Mouse (Mus musculus) WW6 (cell line): ENCODE data around the gene She.
"Not testable (repeated sequence)": the region's sequence is repeated elsewhere in the genome, so short reads cannot be mapped to it uniquely, and the experiment has no call there.

ENCODE experiments used
- DNase-seq: peaks from one replicate; pipeline ENCODE4 v3.0.0-alpha.2; 2013; ENCODE audit warnings: low read depth, low spot score

She gene

GRCm38 (mm10) chr3:89862182-89862761 is 31.1 kb downstream of the She start:
- DNase-seq, result no peak

GRCm38 (mm10) chr3:89863276-89863675 is 32.1 kb downstream of the She start:
- DNase-seq, result not testable (repeated sequence)

GRCm38 (mm10) chr3:89863716-89864509 is 32.7 kb downstream of the She start:
- no peak for DNase-seq

DNA sequence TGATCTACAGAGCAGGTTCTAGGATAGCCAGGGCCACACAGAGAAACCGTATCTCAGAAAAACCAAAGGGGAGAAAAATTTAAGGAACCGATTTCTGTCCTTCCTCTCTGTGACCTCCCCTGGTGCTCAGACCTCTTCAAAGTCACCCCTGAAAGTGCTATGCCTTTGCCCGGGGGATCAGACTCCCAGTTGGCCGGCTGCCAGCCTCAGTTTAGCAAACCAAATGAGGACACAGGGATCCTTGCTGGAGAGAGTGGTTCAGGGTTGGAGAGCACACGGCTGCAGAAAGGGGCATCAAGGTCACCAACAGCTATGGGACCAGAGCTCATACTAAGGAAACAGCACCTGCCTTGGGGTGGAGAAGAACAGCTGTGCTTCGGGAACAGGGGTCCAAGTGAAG is 33.9 kb downstream of the She start:
- no peak for DNase-seq

GRCm38 (mm10) chr3:89865764-89866163 is 34.6 kb downstream of the She start:
- DNase-seq, result no peak

DNA sequence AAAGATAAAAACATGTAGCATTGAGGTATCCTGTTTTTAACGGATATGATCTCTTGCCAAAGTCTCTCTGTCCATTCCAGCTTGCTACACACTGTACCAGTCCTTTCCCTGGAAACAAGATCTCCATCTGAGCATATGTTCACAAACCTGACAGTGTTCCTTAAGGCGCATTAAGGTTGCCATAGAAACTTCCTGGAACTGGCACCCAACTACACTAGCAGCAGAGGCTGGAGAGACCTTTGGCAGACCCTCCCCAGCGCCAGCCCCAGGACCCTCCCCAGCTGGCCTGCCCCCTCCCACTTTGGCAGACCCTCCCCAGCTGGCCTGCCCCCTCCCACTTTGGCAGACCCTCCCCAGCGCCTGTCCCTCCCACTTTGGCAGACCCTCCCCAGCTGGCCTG is 36.5 kb downstream of the She start:
- DNase-seq, result no peak

GRCm38 (mm10) chr3:89868357-89868756 is 37.2 kb downstream of the She start:
- no peak for DNase-seq

- DNase-seq, result no peak
Measured at GRCm38 (mm10) chr3:89868956-89869355, 37.8 kb downstream of the She start.

GRCm38 (mm10) chr3:89869556-89869955 is 38.4 kb downstream of the She start:
- no peak for DNase-seq

GRCm38 (mm10) chr3:89870472-89871271 is 39.5 kb downstream of the She start:
- no peak for DNase-seq

DNA sequence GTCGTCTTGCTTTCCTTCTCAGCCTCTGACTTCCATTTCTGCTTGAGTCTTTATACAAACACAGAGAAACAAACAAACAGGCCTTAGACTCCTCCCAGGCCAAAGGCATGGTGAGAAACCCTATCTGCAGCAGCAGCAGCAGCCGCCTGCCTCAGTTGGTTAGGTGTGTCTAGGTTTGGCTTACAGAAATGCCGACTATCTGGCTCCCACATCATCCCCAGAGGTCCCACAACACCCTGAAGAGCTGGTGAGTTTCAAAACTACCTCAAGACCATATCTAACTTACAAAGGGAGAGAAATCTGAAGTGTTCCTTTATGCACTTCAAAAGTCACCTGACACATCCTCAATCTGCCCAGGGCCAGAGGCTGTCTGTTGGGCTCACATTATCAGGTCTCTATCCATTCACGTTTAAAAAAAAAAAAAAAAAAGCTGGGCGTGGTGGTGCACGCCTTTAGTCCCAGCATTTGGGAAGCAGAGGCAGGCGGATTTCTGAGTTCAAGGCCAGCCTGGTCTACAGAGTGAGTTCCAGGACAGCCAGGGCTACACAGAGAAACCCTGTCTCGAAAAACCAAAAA is 40.3 kb downstream of the She start:
- DNase-seq, result no peak

GRCm38 (mm10) chr3:89872209-89872608 is 41.0 kb downstream of the She start:
- no peak for DNase-seq

DNA sequence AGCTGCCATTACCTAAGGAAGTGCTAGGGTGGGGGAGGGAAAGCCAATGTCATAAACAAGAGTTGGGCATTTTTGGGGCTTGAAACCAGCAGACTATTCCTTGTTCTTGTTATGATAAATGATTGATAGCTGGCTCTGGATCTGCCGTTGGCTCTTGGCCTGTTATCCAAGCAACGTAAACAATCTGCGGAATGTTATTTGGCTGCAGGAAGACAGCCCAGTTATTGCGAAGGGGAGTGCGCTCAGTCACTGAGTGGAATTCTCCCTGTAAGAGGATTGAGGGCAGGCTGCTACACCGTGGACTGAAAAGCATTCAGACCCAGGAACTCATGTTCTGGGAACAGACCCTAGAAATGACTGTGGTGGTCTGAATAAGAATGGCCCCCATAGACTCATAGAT is 41.5 kb downstream of the She start:
- DNase-seq, result no peak

DNA sequence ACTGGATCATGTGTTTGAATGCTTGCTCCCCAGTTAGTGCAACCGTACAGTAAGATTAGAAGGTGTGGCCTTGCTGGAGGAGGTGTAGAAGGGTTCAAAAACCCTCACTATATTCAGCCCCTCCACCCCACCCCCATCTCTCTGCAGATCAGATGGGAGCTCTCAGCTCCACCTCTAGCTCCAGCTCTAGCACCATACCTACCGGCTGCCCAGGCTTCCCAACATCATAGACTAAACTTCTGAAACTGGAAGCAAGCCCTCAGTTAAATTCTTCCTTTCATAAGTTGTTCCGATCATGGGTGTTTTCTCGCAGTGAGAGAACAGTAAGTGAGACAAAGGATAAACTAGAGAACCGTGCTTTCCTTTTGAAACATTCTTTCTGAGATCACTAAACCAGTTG is 42.9 kb downstream of the She start:
- DNase-seq, result no peak

DNA sequence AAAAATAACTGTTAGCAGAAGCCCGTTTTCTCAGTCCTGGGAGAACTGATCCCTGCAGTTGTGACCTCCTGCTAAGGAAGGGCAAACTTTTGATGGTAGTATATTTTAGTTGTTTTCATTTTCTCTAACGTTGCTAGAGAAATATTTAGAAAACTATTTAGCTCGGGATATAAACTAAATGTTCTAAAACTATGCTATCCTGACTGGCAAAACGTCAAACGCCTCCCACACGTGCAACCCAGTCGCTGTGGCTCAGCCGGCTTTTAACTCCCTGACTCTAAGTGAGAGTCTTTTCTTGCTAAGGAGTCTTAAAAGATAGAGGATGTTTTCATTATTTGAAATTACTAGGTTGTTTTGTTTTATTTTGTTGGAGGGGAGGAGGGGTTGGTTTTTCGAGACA is 43.9 kb downstream of the She start:
- no peak for DNase-seq

DNA sequence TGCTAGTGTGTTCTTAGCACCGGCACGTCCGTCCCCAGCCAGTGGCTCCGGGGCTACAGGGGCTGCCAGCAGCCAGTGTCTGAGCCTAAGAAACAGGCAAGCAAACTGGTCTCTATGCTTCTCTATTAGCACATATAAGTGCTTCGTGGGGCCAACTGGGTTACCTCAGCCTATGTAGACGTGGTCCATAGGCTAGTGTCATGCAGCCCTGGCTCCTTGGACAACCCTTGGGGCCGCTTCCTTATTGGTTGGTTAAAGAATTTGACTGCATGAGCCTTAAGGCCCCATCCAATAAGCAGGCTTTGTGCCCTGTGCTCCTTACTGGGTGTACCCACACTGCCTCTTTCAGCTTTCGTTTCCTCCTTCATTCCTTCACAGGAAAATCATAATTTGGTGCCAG is 44.6 kb downstream of the She start:
- no peak for DNase-seq

GRCm38 (mm10) chr3:89876469-89876868 is 45.3 kb downstream of the She start:
- no peak for DNase-seq

DNA sequence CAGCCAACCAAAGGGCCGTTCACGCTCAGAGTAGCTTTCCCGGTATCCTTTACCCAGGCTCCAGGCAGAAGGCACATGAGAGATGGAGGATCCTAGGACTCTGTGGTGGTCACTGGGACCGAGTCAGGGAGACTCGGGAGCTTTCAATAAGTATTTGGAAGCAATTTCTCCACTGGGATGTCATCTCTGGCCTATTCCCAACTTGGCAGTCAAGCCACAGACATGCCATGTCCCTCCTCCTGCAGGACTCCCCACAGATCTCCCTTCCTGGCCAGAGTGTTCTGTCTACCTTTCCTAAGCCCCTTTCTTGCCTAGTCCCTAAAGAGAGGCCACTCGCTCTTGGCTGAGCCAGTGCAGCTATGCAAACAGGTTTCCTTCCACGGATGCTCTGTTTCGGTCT is 46.0 kb downstream of the She start:
- DNase-seq, result no peak

GRCm38 (mm10) chr3:89878456-89878855 is 47.3 kb downstream of the She start:
- DNase-seq, result no peak

DNA sequence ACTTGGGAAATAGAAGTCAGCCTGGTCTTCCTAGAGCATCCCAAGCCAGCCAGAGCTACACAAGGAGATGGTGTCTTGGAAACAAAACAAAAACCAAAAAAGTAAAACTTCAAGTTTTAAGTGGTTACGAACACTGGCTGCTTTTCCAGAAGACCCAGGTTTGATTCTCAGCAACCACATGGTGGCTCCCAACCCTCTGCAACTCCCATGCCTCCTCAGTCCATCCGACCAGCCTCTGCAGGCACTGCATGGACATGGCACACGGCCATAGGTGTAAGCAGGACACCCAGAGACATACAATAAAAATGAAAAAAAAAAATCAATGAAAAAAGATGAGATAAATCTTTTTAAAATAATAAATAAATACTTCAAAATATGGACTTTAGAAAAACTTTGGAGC is 48.2 kb downstream of the She start:
- DNase-seq, result no peak

GRCm38 (mm10) chr3:89880036-89880851 is 49.1 kb downstream of the She start:
- no peak for DNase-seq
